ENCODE assay signal across 8 mouse cellular contexts in the genomic region with DNA sequence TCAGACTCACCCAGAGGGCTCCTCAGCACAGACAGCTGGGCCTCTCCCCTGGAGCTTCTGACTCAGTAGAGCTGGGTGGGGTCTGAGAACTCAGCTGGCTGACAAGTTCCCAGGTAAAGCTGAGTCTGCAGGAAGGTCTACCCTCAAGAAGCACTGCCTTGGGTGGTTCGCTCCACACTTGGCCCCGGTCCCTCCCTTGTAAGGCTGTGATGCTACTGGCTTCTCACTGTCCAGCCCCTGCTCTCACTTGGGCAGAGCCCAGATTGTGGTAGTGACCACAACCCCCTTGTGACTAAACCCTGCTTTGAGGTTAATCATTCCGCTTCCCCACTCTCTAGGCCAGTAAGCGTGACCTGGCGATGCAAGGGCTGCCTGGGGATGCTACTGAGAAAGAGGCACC. TPM values are rescaled to one million over a fixed set of nuclear protein-coding genes. Genes with fewer than 3 reads are reported as not detected.
A peak's percentile ranks its signal among the peaks of the same experiment; 100 is the strongest.
DNase-seq lines count a peak whose midpoint lies in the region; ATAC-seq and TF ChIP-seq lines count a peak whose summit lies in the region.

No protein-coding gene starts in this region.

- peak; percentile 53 for ATAC-seq in granulocyte monocyte progenitor cell, adult 5-6 weeks (replicated peaks; ENCODE audit: poor library complexity, severe bottlenecking)
- ATAC-seq in monocyte, adult 5-6 weeks (replicated peaks; ENCODE audit: insufficient number of reproducible peaks, low FRiP score, low TSS enrichment, poor library complexity, severe bottlenecking), result peak; percentile 78

- H3K27me3 ChIP-seq in ES-Bruce4 (ENCODE audit: control insufficient read depth, insufficient read depth, low read length, poor library complexity, severe bottlenecking), result no peaks in the 10 kb centered on the region

- H3K36me3 ChIP-seq in ES-Bruce4 (ENCODE audit: control insufficient read depth, insufficient read depth, low read length, poor library complexity, severe bottlenecking), result no peaks in the 10 kb centered on the region

- DNase-seq in layer of hippocampus, adult 11-12 months (ENCODE audit: low spot score), result peak; percentile 15
- DNase-seq in layer of hippocampus, adult 9-10 months (ENCODE audit: low spot score), result no peak
- no peak for DNase-seq in cerebellum, adult 11 months
- no peak for DNase-seq in spleen, postnatal 14 days (ENCODE audit: low spot score in 2 of 2)
- no peak for DNase-seq in heart, adult 8-10 months (ENCODE audit: low spot score)

- TF ChIP-seq POLR2A in ES-Bruce4 (IDR thresholded peaks at IDR 0.05; ENCODE audit: insufficient read depth, low read length), result no peak

- no peak for TF ChIP-seq EP300 in ES-Bruce4 (IDR thresholded peaks at IDR 0.05; ENCODE audit: insufficient read depth, low read depth, low read length)

- H3K27ac ChIP-seq in ES-Bruce4 (ENCODE audit: insufficient read depth, low read length), result peak overlapping the region; percentile 8; the same call in 1 of the 2 replicates

- H3K4me1 ChIP-seq in ES-Bruce4 (ENCODE audit: control insufficient read depth, insufficient read depth, low read length), result peaks cover 13% of the 10 kb centered on the region

- TF ChIP-seq CTCF in ES-Bruce4 (IDR thresholded peaks at IDR 0.05; ENCODE audit: low read depth, low read length), result no peak

- no peaks in the 10 kb centered on the region for H3K9me3 ChIP-seq in ES-Bruce4 (replicated peaks; ENCODE audit: control insufficient read depth, insufficient read depth, low read length, poor library complexity, severe bottlenecking)

- no peak overlapping the region for H3K4me3 ChIP-seq in ES-Bruce4 (ENCODE audit: low read depth, low read length)

- H3K9ac ChIP-seq in ES-Bruce4 (ENCODE audit: low read depth, poor library complexity, severe bottlenecking), result no peak overlapping the region

RNA-seq across cellular contexts. Expression of gene Tmem131l, which starts 17.3 kb away (rescaled TPM):
- 42.8 and 51.5 TPM in 2 replicates for polyA plus RNA-seq in ES-Bruce4 (2011; ENCODE audit: insufficient read depth, insufficient read length, low read depth, missing spikeins)
- 80.9 and 108 TPM in 2 replicates for total RNA-seq in granulocyte monocyte progenitor cell, adult 5-6 weeks (2014; fragmentation: Nextera tagmentation)
- total RNA-seq in granulocyte monocyte progenitor cell, adult 5-6 weeks (2017), result 25.6 and 31.9 TPM in 2 replicates
- 41.7 to 63.6 TPM (median 57.3 TPM) in 3 replicates for total RNA-seq in monocyte, adult 5-6 weeks (2017)
- 10 to 100 TPM; 17.6 to 25.0 (median 21.0) TPM for total RNA-seq in heart, adult 8-10 months (2022)
